Mouse (Mus musculus): Measurements from ENCODE around the gene Erg. TPM values are rescaled to one million over a fixed set of nuclear protein-coding genes. Genes with fewer than 3 reads are reported as not detected.

Gene Erg
- polyA plus RNA-seq, 1 experiment from 2014 or later: 2.2 TPM

DNA sequence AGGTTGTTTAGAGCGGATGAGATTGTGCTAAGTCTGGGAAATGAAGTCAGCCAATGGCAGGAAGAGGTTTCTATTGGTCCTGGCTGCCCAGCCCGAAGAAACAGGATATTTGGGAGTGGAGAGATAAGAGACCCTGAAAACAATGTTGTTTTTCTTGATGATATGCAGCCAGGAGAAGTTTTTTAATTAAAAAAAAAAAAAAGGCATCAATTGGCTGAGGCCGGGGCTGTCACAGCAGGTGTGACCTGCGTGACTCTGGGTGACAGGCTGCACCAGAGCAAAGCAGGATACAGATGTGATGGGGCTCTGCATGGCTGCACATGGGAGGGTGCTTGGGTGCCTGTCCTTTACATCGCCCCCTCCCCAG lies 127.1 kb downstream of the Erg start:
- H3K27ac ChIP-seq (ENCODE audit: low read depth): peak overlapping the region; percentile 67
- H3K4me2 ChIP-seq (ENCODE audit: low read depth, low read length): peak overlapping the region; percentile 61; the same call in 1 of the 2 replicates
- H3K4me1 ChIP-seq (ENCODE audit: insufficient read depth): peaks cover 7% of the 10 kb centered on the region
- DNase-seq (no peak), ATAC-seq (peak; percentile 38; the same call in 1 of the 2 replicates)
- no peaks in the 10 kb centered on the region for H3K27me3 ChIP-seq (ENCODE audit: insufficient read depth, low read length)
- 0 out of 2 replicates have a peak overlapping the region, but pooled peaks have one; percentile 42 for H3K4me3 ChIP-seq (ENCODE audit: low read depth, low read length)
- no peaks in the 10 kb centered on the region for H3K9me3 ChIP-seq (ENCODE audit: low read length)
- H3K36me3 ChIP-seq (replicated peaks; ENCODE audit: insufficient read depth, low read length): no peaks in the 10 kb centered on the region
- TF ChIP-seq EP300 (IDR thresholded peaks at IDR 0.05; ENCODE audit: low read depth) (no peak), CTCF (IDR thresholded peaks at IDR 0.05; ENCODE audit: low read depth) (no peak)
- H3K9ac ChIP-seq (replicated peaks): no peak overlapping the region; the same call in 1 of the 2 replicates
- 25% methylated on average over 5 of the region's 5 CpGs for WGBS (ENCODE audit: insufficient replicate concordance)

DNA sequence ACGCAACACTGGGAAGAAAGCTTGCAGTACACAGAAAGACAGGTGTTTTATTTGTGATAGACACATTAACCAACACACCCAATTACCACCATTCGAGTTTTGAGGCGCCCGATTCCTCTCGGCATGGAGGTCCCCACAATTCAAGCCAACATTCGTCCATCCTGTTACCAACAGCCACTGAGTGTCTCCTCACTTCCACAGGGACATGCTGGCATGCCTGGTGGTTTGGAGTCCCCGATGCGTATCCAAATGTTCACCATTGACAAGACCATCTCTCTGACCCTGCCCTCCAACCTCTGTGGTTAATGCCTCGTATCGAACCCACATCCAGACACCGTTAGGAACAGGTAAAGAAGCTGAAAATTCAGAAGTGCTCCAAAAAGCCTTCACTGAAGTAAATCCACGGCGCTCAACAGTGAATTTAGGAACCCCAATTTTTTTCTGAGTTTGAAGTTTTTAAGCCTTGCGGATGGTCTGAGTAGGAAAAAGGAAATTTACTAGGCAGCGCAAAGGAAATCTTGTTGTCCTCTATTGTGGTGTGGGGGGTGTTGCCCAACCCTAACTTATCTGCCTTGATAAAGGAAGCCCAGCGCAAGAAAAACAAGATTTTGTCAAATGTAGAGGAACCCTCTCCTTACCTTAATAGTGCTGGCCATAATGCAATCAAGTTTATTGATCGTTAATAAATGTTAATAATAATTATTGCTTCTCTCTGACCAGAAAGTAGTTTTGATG lies 127.6 kb downstream of the Erg start:
- Histone ChIP-seq H3K36me3 (replicated peaks; ENCODE audit: insufficient read depth, low read length) (no peaks in the 10 kb centered on the region), H3K27ac (ENCODE audit: low read depth) (peak overlapping the region; percentile 67), H3K4me1 (ENCODE audit: insufficient read depth) (peaks cover 8% of the 10 kb centered on the region), H3K9ac (replicated peaks) (peak overlapping the region; percentile 56), H3K9me3 (ENCODE audit: low read length) (no peaks in the 10 kb centered on the region), H3K27me3 (ENCODE audit: insufficient read depth, low read length) (no peaks in the 10 kb centered on the region), H3K4me3 (ENCODE audit: low read depth, low read length) (peak overlapping the region; percentile 42), H3K4me2 (ENCODE audit: low read depth, low read length) (peak overlapping the region; percentile 61)
- 34% methylated on average over 17 of the region's 17 CpGs for WGBS (ENCODE audit: insufficient replicate concordance)
- no peak for ATAC-seq
- TF ChIP-seq CTCF (IDR thresholded peaks at IDR 0.05; ENCODE audit: low read depth) (no peak), EP300 (IDR thresholded peaks at IDR 0.05; ENCODE audit: low read depth) (0 out of 2 replicates have a peak, but pooled peaks have one; percentile 39)
- DNase-seq: no peak

DNA sequence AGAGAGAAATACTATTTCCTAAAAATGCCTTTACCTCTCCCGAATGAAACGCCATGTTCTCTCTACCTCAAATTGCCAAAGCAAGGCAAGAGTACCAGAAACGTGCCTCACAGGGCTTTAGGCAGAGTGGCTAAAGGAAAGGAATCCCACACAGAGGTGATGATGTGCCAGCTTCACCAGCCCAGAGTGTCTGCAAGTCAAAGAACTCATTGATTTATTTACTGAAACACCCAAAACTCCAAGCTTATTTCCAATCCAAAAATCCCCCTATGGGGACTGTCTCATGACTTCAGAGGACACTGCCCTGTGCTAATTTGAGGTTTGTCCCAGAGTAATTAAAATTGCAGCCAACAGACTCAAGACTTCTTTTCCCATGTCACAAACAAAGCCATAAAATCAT lies 129.4 kb downstream of the Erg start:
- no peaks in the 10 kb centered on the region for H3K36me3 ChIP-seq (replicated peaks; ENCODE audit: insufficient read depth, low read length)
- H3K4me2 ChIP-seq (ENCODE audit: low read depth, low read length): peak overlapping the region; percentile 61
- no peaks in the 10 kb centered on the region for H3K9me3 ChIP-seq (ENCODE audit: low read length)
- no peaks in the 10 kb centered on the region for H3K27me3 ChIP-seq (ENCODE audit: insufficient read depth, low read length)
- peak overlapping the region; percentile 62 for H3K27ac ChIP-seq (ENCODE audit: low read depth)
- H3K4me3 ChIP-seq (ENCODE audit: low read depth, low read length): peak overlapping the region; percentile 42
- DNase-seq (no peak), ATAC-seq (no peak)
- no peak for TF ChIP-seq EP300 (IDR thresholded peaks at IDR 0.05; ENCODE audit: low read depth)
- TF ChIP-seq CTCF (IDR thresholded peaks at IDR 0.05; ENCODE audit: low read depth): no peak
- peaks cover 10% of the 10 kb centered on the region for H3K4me1 ChIP-seq (ENCODE audit: insufficient read depth)
- 35% methylated on average over 3 of the region's 3 CpGs for WGBS (ENCODE audit: insufficient replicate concordance)
- H3K9ac ChIP-seq (replicated peaks): peak overlapping the region; percentile 56

DNA sequence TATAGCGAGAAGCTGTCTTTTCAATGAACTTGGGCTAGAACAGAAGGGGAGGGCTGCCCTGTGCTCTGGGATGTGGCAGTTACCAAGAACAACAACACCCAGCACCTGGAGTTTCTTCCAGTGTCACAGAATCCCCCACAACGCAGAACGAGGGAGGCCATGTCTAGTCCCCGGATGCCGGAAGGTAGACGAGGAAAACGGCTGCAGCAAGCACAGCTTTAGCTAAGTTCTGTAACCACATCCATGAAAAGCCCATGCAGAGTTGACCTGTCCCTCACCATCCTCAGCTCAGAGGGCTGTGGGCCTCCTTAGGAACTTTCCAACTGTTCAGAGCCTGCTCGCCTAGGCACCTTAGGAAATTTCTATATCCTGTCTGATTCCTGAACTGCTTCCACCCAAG lies 130.5 kb downstream of the Erg start:
- H3K27ac ChIP-seq (ENCODE audit: low read depth): peak overlapping the region; percentile 62
- no peak for TF ChIP-seq EP300 (IDR thresholded peaks at IDR 0.05; ENCODE audit: low read depth)
- TF ChIP-seq CTCF (IDR thresholded peaks at IDR 0.05; ENCODE audit: low read depth): no peak
- H3K9me3 ChIP-seq (ENCODE audit: low read length): no peaks in the 10 kb centered on the region
- peak overlapping the region; percentile 42 for H3K4me3 ChIP-seq (ENCODE audit: low read depth, low read length)
- WGBS (ENCODE audit: insufficient replicate concordance): 34% methylated on average over 8 of the region's 8 CpGs
- DNase-seq (no peak), ATAC-seq (0 out of 2 replicates have a peak, but pooled peaks have one; percentile 20)
- peak overlapping the region; percentile 55; the same call in 1 of the 2 replicates for H3K9ac ChIP-seq (replicated peaks)
- H3K4me1 ChIP-seq (ENCODE audit: insufficient read depth): peaks cover 12% of the 10 kb centered on the region
- H3K4me2 ChIP-seq (ENCODE audit: low read depth, low read length): peak overlapping the region; percentile 61
- no peaks in the 10 kb centered on the region for H3K27me3 ChIP-seq (ENCODE audit: insufficient read depth, low read length)
- no peaks in the 10 kb centered on the region for H3K36me3 ChIP-seq (replicated peaks; ENCODE audit: insufficient read depth, low read length)

DNA sequence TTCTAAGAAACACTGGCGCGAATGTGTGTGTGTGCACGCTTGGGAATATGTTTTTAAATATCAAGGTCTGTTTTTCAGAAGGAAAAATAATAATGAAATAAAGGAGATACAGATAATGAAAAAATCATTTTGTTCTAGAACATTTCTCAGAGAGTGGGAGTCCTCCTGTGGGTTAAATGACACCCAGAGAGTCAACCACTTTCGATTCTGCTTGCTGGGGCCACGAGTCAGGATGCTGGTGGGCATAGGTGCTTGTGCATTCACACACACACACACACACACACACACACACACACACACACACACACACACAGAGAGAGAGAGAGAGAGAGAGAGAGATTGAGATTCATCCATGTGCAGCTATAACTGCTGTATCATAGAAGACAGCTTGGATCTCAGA lies 130.9 kb downstream of the Erg start:
- Histone ChIP-seq H3K9ac (replicated peaks) (0 out of 2 replicates have a peak overlapping the region, but pooled peaks have one; percentile 5), H3K27me3 (ENCODE audit: insufficient read depth, low read length) (no peaks in the 10 kb centered on the region), H3K27ac (ENCODE audit: low read depth) (peak overlapping the region; percentile 62; the same call in 1 of the 2 replicates), H3K9me3 (ENCODE audit: low read length) (no peaks in the 10 kb centered on the region), H3K4me2 (ENCODE audit: low read depth, low read length) (peak overlapping the region; percentile 61), H3K4me1 (ENCODE audit: insufficient read depth) (peaks cover 12% of the 10 kb centered on the region), H3K36me3 (replicated peaks; ENCODE audit: insufficient read depth, low read length) (no peaks in the 10 kb centered on the region), H3K4me3 (ENCODE audit: low read depth, low read length) (peak overlapping the region; percentile 42)
- TF ChIP-seq EP300 (IDR thresholded peaks at IDR 0.05; ENCODE audit: low read depth) (no peak), CTCF (IDR thresholded peaks at IDR 0.05; ENCODE audit: low read depth) (no peak)
- 47% methylated on average over 5 of the region's 5 CpGs for WGBS (ENCODE audit: insufficient replicate concordance)
- DNase-seq (no peak), ATAC-seq (no peak)

DNA sequence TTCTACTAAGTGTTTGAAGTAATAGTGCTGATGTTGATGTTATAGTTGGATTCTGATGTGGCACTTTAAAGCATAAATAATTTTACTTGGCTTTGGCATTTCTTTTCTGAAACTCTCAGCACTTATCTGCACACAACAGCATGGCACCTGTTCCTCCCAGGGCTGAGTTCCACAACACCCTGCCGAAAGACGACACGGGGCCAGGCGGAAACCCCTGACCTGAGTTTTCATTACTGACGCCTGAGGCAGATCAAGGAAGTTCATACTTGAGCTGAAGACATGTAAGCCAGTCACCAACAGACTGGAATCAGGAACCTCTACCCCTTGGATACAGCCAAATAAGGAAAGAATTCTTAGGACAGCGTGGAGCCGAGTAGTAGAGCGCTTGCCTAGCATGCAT lies 134.0 kb downstream of the Erg start:
- DNase-seq (no peak), ATAC-seq (no peak)
- peaks cover 19% of the 10 kb centered on the region for H3K4me1 ChIP-seq (ENCODE audit: insufficient read depth)
- no peak overlapping the region for H3K9ac ChIP-seq (replicated peaks)
- no peaks in the 10 kb centered on the region for H3K36me3 ChIP-seq (replicated peaks; ENCODE audit: insufficient read depth, low read length)
- TF ChIP-seq EP300 (IDR thresholded peaks at IDR 0.05; ENCODE audit: low read depth) (no peak), CTCF (IDR thresholded peaks at IDR 0.05; ENCODE audit: low read depth) (no peak)
- H3K27me3 ChIP-seq (ENCODE audit: insufficient read depth, low read length): no peaks in the 10 kb centered on the region
- peak overlapping the region; percentile 31 for H3K27ac ChIP-seq (ENCODE audit: low read depth)
- H3K4me3 ChIP-seq (ENCODE audit: low read depth, low read length): no peak overlapping the region
- 46% methylated on average over 8 of the region's 8 CpGs for WGBS (ENCODE audit: insufficient replicate concordance)
- no peaks in the 10 kb centered on the region for H3K9me3 ChIP-seq (ENCODE audit: low read length)
- peak overlapping the region; percentile 61; the same call in 1 of the 2 replicates for H3K4me2 ChIP-seq (ENCODE audit: low read depth, low read length)

Data from liver, postnatal 0 days (tissue).